Mouse (Mus musculus) frontal cortex, postnatal 10 days (tissue): ENCODE measurements around the gene Gm26741.

ENCODE experiments used
- DNase-seq, 2 experiments: peaks; one replicate each; pipeline ENCODE4 v3.0.0; 2022; ENCODE audit warnings: low spot score in 2 of 2, mixed read lengths in 1 of 2

The Gm26741 gene

DNA sequence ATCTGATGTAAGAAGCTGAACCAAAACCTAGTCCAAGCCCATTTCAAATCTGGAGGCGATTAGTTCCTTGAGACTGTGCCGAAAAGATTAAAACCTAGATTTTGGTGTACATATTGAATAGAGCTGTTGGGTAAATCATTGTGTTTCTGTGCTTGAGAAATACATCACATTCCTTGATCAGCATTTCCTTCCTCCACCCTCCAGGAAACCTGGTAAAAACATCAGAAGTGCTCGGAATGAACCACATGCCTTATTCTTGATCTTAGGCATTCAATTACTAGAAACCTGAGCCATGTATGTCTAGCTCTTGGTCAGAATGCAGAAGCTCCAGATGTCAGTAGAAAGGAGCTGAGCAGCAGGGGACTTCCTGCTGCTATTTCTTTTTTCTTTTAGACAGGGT, 30.9 kb downstream of the Gm26741 start:
- DNase-seq, result no peak

DNA sequence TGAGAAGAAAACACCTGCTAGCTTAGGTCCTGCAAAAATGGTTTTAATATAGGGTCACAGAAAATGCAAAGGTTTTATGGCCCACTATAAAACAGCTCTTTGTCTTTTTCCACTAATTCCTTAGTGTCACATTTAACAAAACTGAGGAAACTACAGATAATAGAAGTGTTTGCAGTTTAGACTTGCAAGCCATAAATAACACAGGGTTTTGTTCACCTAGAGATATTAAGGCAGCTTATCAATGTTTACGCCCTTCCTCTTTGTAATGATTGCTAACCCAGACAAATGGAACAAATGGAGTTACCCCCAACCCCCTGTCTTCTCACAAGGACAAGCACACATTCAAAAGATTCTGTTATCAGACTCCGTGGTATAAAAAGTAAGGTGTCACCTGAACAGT, 32.6 kb downstream of the Gm26741 start:
- DNase-seq, result no peak

DNA sequence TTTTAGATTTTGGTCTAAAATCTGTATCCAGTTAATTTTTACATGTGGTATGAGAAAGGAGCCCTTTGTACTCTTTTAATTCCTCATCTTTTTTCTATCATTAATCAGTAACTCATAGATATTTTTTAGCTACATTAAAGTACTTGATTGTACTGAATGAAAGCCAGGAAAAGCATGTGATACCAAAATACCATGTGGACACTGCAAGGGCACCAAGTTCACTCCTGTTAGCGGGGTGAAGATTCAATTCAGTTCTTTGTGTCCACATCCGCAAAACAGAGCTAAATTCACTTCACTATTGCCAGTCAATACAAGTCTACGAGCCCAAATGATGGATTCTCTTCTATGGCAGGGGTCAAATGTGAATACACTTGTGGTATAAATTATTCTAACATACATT, 38.1 kb downstream of the Gm26741 start:
- DNase-seq, result no peak

DNA sequence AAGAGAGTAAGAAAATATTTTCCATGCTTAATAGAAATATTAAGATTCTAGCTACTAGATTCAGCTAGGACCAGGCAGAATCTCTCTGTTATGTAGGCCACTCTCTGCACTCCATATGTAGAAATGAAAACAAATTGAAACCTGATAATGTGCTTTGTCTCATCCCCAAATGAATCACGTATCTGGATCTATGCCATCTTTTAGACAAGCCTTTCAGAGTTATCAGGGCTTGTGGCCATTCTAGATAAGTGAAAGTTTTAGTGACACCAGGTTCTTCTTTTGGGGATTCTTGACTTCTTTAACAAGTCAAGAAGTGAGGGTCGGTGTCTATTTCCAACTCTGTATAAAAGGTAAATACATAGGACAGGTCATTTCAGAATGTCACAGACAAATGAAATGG, 40.1 kb downstream of the Gm26741 start:
- DNase-seq, result no peak

DNA sequence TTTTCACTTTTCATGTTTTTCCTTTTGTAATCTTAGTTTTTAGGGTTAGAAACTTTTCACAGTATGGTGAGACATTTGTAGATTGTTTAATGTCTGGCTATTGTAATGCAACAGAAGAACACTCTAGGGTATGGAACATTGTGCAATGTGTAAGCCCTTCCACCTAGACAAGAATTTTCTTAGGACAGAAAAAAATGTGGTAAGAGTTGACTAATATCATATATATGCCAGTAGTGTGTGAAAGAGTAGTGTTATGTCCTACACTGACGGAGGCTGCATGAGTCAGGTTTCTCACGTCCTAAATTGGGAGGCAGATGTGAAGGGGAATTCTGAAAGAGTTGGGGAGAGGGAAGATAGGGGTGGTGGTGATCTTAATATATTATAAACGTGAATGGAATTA, 41.2 kb downstream of the Gm26741 start:
- no peak for DNase-seq

DNA sequence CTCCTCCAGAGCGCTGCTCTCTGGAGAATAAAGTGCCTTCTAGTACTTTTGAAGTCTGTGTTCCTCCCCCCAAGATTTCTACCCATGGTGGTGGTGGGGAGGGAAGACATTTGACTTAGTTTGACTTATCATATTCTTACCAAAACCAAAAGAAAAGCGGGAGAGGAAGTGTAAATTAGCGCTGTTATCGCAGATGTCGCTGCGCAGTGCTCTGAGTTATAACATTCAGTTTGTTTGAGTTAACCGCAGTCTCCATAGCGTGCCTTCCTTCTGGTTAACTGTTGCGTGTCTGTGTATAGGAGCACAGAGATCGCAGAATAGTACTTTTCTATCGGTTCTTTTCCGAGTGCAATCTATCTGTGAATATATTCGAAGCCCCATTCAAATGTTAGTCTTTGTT, 46.6 kb downstream of the Gm26741 start:
- DNase-seq, result no peak

DNA sequence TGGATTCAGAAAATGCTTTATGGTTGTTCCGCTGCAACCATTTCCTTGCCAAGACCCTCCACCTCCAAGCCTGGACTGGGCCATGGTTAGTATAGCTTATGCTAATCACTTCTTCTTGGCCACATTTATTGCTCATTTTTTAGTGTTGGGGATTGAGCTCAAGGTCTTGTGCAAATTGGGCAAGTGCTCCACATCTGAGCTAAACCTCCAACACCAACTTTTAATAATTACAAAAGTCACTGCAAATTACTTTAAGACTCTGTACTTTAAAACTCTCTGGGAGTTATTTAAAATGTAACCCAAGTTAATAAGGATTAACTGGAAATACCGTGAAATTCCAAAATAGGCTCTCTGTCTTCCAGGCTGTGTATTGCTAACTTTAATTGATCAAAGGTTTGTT, 49.0 kb downstream of the Gm26741 start:
- DNase-seq, result no peak
